ENCODE assay signal across 8 mouse cellular contexts in genomic region chr12:25098561-25099312, GRCm38 (mm10). TPM values are rescaled to one million over a fixed set of nuclear protein-coding genes. Genes with fewer than 3 reads are reported as not detected.
DNase-seq lines count a peak whose midpoint lies in the region.

No protein-coding gene starts in this region.

- DNase-seq in WW6 (ENCODE audit: low read depth, low spot score), result peak; percentile 80
- DNase-seq in cerebellum, postnatal 36 days, result peak; percentile 78 to 84
- peak; percentile 76 to 87 for DNase-seq in gastrocnemius, adult 8-10 months (ENCODE audit: low spot score in 2 of 2)
- peak; percentile 89 for DNase-seq in induced T-regulatory cell, adult 2 months (ENCODE audit: low read depth)
- peak; percentile 71 to 91 for DNase-seq in left cerebral cortex, adult 9 months (ENCODE audit: low spot score in 2 of 2)
- peak; percentile 92 for DNase-seq in right cerebral cortex, postnatal 25 days
- peak; percentile 94 to 96 for DNase-seq in urinary bladder, postnatal 4 days (ENCODE audit: low spot score in 2 of 2)

- no peaks in the 10 kb centered on the region for H3K36me3 ChIP-seq in megakaryocyte, embryonic 14.5 days (replicated peaks; ENCODE audit: low read length)

- peaks cover 66% of the 10 kb centered on the region for H3K27me3 ChIP-seq in megakaryocyte, embryonic 14.5 days (replicated peaks)

- H3K9me3 ChIP-seq in megakaryocyte, embryonic 14.5 days, result peaks cover 8% of the 10 kb centered on the region; the same call in 1 of the 2 replicates

- peaks cover 70% of the 10 kb centered on the region for H3K4me1 ChIP-seq in megakaryocyte, embryonic 14.5 days

- peak overlapping the region; percentile 91 for H3K4me3 ChIP-seq in megakaryocyte, embryonic 14.5 days (replicated peaks)

RNA-seq across cellular contexts. Expression of gene Id2, which starts 1.8 kb away (rescaled TPM):
- 1 to 10 TPM; 1.1 to 1.8 (median 1.3) TPM for total RNA-seq in gastrocnemius, adult 8-10 months (2022)
- 8.1 TPM in 1 of 2 replicates, not detected in the other for polyA plus RNA-seq in megakaryocyte, embryonic 14.5 days (2012; ENCODE audit: insufficient read depth, low replicate concordance)

Comparison
In these comparisons a context has a peak if more than half of its experiments do, and no peak if none do; other contexts are left out.
1. Peak in every context shown above with its lines: DNase-seq and H3K4me3 ChIP-seq.